26 mouse cellular contexts compared by ENCODE assay signal in the genomic region with DNA sequence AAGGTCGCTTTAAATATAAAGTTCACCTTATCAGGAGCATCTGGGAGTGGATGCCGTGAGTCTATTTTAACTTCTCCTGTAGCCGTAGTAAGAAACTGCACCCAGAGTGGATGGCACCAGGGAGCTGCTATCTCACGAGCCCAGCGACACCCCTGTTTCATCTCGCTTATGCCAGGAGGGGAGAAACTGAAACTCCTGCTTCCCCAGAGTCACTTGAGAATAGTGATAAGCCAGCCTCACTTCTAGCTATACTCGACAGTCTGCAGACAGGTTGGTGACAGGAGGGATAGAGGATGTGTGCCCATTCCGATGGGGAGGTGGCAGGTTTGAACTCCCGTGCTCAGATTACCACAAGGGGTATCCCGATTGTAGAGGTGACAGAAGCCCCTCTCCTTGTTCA. TPM values are rescaled to one million over a fixed set of nuclear protein-coding genes. Genes with fewer than 3 reads are reported as not detected.
A peak's percentile ranks its signal among the peaks of the same experiment; 100 is the strongest.
DNase-seq lines count a peak whose midpoint lies in the region; ATAC-seq and TF ChIP-seq lines count a peak whose summit lies in the region.
"Had no signal": no experiment of that assay in that cellular context is flagged by ENCODE, and none has a peak within 500 bp of the region (broad histone marks: within the 10 kb centered on the region; RNA-seq: fewer than 3 reads in every experiment).

No protein-coding gene starts in this region.

- H3K9ac ChIP-seq in heart, embryonic 12.5 days: no peak overlapping the region
- H3K9ac ChIP-seq in heart, postnatal 0 days (replicated peaks; ENCODE audit: low read depth, low read length): no peak overlapping the region
- H3K9ac ChIP-seq in liver, embryonic 13.5 days: no peak overlapping the region
- no peak overlapping the region for H3K9ac ChIP-seq in hindbrain, embryonic 13.5 days
- H3K9ac ChIP-seq: embryonic facial prominence, embryonic 12.5 days; forebrain, embryonic 15.5 days; limb, embryonic 13.5 days; midbrain, embryonic 13.5 days; neural tube, embryonic 13.5 days had no signal

- no peak overlapping the region for H3K27ac ChIP-seq in heart, embryonic 12.5 days (ENCODE audit: poor library complexity, severe bottlenecking)
- H3K27ac ChIP-seq in heart, postnatal 0 days (ENCODE audit: low read depth): no peak overlapping the region
- H3K27ac ChIP-seq in liver, embryonic 13.5 days: no peak overlapping the region
- no peak overlapping the region for H3K27ac ChIP-seq in hindbrain, embryonic 13.5 days
- H3K27ac ChIP-seq: embryonic facial prominence, embryonic 12.5 days; forebrain, embryonic 15.5 days; kidney, postnatal 0 days; limb, embryonic 13.5 days; midbrain, embryonic 13.5 days; neural tube, embryonic 13.5 days had no signal

- TF ChIP-seq EP300 in heart, postnatal 0 days (IDR thresholded peaks at IDR 0.05; ENCODE audit: low read depth): no peak

- H3K9me3 ChIP-seq in heart, embryonic 12.5 days (replicated peaks): peaks cover 21% of the 10 kb centered on the region
- peaks cover 12% of the 10 kb centered on the region for H3K9me3 ChIP-seq in heart, postnatal 0 days (replicated peaks; ENCODE audit: control insufficient read depth, low read length)
- H3K9me3 ChIP-seq in liver, embryonic 13.5 days (replicated peaks): peaks cover 20% of the 10 kb centered on the region
- peaks cover 8% of the 10 kb centered on the region; the same call in 1 of the 2 replicates for H3K9me3 ChIP-seq in hindbrain, embryonic 13.5 days
- H3K9me3 ChIP-seq: embryonic facial prominence, embryonic 12.5 days; forebrain, embryonic 15.5 days; midbrain, embryonic 13.5 days had no signal

- WGBS in heart, embryonic 12.5 days: 36% methylated on average over 10 of the region's 10 CpGs
- 31% methylated on average over 10 of the region's 10 CpGs for WGBS in heart, postnatal 0 days
- 59% methylated on average over 10 of the region's 10 CpGs for WGBS in liver, embryonic 13.5 days (ENCODE audit: insufficient replicate concordance)
- WGBS in hindbrain, embryonic 13.5 days: 93% methylated on average over 10 of the region's 10 CpGs

- H3K4me1 ChIP-seq in heart, embryonic 12.5 days (replicated peaks): no peaks in the 10 kb centered on the region
- H3K4me1 ChIP-seq in heart, postnatal 0 days (ENCODE audit: control insufficient read depth, insufficient read depth): no peaks in the 10 kb centered on the region
- no peaks in the 10 kb centered on the region for H3K4me1 ChIP-seq in liver, embryonic 13.5 days (replicated peaks)
- no peaks in the 10 kb centered on the region for H3K4me1 ChIP-seq in hindbrain, embryonic 13.5 days (replicated peaks)
- H3K4me1 ChIP-seq: forebrain, embryonic 15.5 days; megakaryocyte, embryonic 14.5 days; midbrain, embryonic 13.5 days; neural tube, embryonic 13.5 days had no signal

- no peak for TF ChIP-seq CTCF in heart, postnatal 0 days (IDR thresholded peaks at IDR 0.05; ENCODE audit: low read depth)

- peaks cover 14% of the 10 kb centered on the region for H3K36me3 ChIP-seq in heart, embryonic 12.5 days
- H3K36me3 ChIP-seq in heart, postnatal 0 days (replicated peaks; ENCODE audit: control insufficient read depth, insufficient read depth, low read length): no peaks in the 10 kb centered on the region
- no peaks in the 10 kb centered on the region for H3K36me3 ChIP-seq in liver, embryonic 13.5 days
- H3K36me3 ChIP-seq in hindbrain, embryonic 13.5 days: peaks cover 28% of the 10 kb centered on the region

- DNase-seq in heart, adult 9 months (ENCODE audit: low spot score in 2 of 2): no peak
- peak; percentile 14 for DNase-seq in heart, postnatal 0 days (ENCODE audit: low spot score)
- DNase-seq in heart, adult 18-20 months: no peak
- DNase-seq in brain, adult 2 months (ENCODE audit: low read depth, low spot score): peak; percentile 51
- DNase-seq in liver, embryonic 13.5 days: no peak
- DNase-seq: adrenal gland, adult 8-10 months; B cell, adult 2 months; cerebellum, adult 11 months; cerebellum, adult 9-11 months; embryo, embryonic 11 days; gastrocnemius, postnatal 10 days; kidney, adult 8-10 months; kidney, postnatal 4 days; lung, postnatal 4 days; thymus, postnatal 4 days had no signal

- H3K4me3 ChIP-seq in heart, embryonic 12.5 days: no peak overlapping the region
- H3K4me3 ChIP-seq in heart, postnatal 0 days (ENCODE audit: low read depth, low read length): no peak overlapping the region
- no peak overlapping the region for H3K4me3 ChIP-seq in liver, embryonic 13.5 days (replicated peaks)
- no peak overlapping the region for H3K4me3 ChIP-seq in hindbrain, embryonic 13.5 days
- H3K4me3 ChIP-seq: embryonic facial prominence, embryonic 12.5 days; forebrain, embryonic 15.5 days; limb, embryonic 13.5 days; megakaryocyte, embryonic 14.5 days; midbrain, embryonic 13.5 days; neural tube, embryonic 13.5 days had no signal

- no peak for ATAC-seq in heart, embryonic 12.5 days (ENCODE audit: insufficient number of reproducible peaks, low FRiP score)
- no peak; the same call in 1 of the 2 replicates for ATAC-seq in heart, postnatal 0 days (ENCODE audit: insufficient read depth, low read depth)
- ATAC-seq in liver, embryonic 13.5 days (ENCODE audit: low read depth): peak; percentile 51
- ATAC-seq in hindbrain, embryonic 13.5 days (ENCODE audit: low FRiP score): no peak
- ATAC-seq: forebrain, embryonic 15.5 days; intestine, embryonic 16.5 days had no signal

- no peaks in the 10 kb centered on the region for H3K27me3 ChIP-seq in heart, embryonic 12.5 days (replicated peaks)
- no peaks in the 10 kb centered on the region for H3K27me3 ChIP-seq in heart, postnatal 0 days (ENCODE audit: control insufficient read depth, insufficient read depth, low read length)
- no peaks in the 10 kb centered on the region for H3K27me3 ChIP-seq in liver, embryonic 13.5 days
- no peaks in the 10 kb centered on the region for H3K27me3 ChIP-seq in hindbrain, embryonic 13.5 days
- H3K27me3 ChIP-seq: embryonic facial prominence, embryonic 12.5 days; forebrain, embryonic 15.5 days; limb, embryonic 13.5 days; megakaryocyte, embryonic 14.5 days; midbrain, embryonic 13.5 days; neural tube, embryonic 13.5 days had no signal

- peak overlapping the region; percentile 35 for H3K4me2 ChIP-seq in heart, embryonic 12.5 days
- peak overlapping the region; percentile 44 for H3K4me2 ChIP-seq in heart, postnatal 0 days (ENCODE audit: low read depth, low read length)
- H3K4me2 ChIP-seq in liver, embryonic 13.5 days: no peak overlapping the region
- no peak overlapping the region for H3K4me2 ChIP-seq in hindbrain, embryonic 13.5 days
- H3K4me2 ChIP-seq: embryonic facial prominence, embryonic 12.5 days; forebrain, embryonic 15.5 days; limb, embryonic 13.5 days; midbrain, embryonic 13.5 days; neural tube, embryonic 13.5 days had no signal

RNA-seq across cellular contexts. Expression of a gene that starts 33.6 kb away (rescaled TPM):
- 6.3 and 7.5 TPM in 2 replicates for polyA plus RNA-seq in heart, embryonic 12.5 days (2016; fragmentation: Nextera tagmentation; extraction: Ambion mirVana)
- total RNA-seq in heart, postnatal 0 days (2014; rRNA removed; ENCODE audit: low replicate concordance): 6.8 and 14.5 TPM in 2 replicates
- polyA plus RNA-seq in heart, postnatal 0 days (2015; fragmentation: Nextera tagmentation; extraction: Ambion mirVana): 1.00 and 1.3 TPM in 2 replicates
- under 1 TPM; 0.32 to 0.64 TPM for total RNA-seq in heart, adult 18-20 months (2021)
- polyA plus RNA-seq in liver, embryonic 13.5 days (2015; fragmentation: Nextera tagmentation; extraction: Ambion mirVana): 0.24 and 0.48 TPM in 2 replicates
- polyA plus RNA-seq in hindbrain, embryonic 13.5 days (2015; fragmentation: Nextera tagmentation; extraction: Ambion mirVana): 23.1 and 27.5 TPM in 2 replicates
- total RNA-seq: granulocyte monocyte progenitor cell, adult 5-6 weeks had no signal

Comparison
In these comparisons a context has a peak if more than half of its experiments do, and no peak if none do; other contexts are left out.
1. DNase-seq: peak in heart, postnatal 0 days (single experiment) and brain, adult 2 months (single experiment); none in heart, adult 9 months (0 of 2), heart, adult 18-20 months (0 of 2) and liver, embryonic 13.5 days (single experiment).
2. H3K4me2 ChIP-seq: peak in heart, embryonic 12.5 days (single experiment) and heart, postnatal 0 days (single experiment); none in liver, embryonic 13.5 days (single experiment) and hindbrain, embryonic 13.5 days (single experiment).